Mouse (Mus musculus): ENCODE data around the gene Arpin. TPM values are rescaled to one million over a fixed set of nuclear protein-coding genes. Genes with fewer than 3 reads are reported as not detected.

The Arpin gene
- polyA plus RNA-seq, 1 experiment, result 1.5 TPM

GRCm38 (mm10) chr7:79878455-79879025, 56.6 kb downstream of the Arpin start:
- TF ChIP-seq GATA1 (IDR thresholded peaks at IDR 0.05; ENCODE audit: borderline replicate concordance, low read length), result no peak
- peaks cover 21% of the 10 kb centered on the region for H3K4me1 ChIP-seq
- no peak overlapping the region for H3K4me3 ChIP-seq (replicated peaks)
- H3K27me3 ChIP-seq (replicated peaks), result peaks cover 15% of the 10 kb centered on the region
- H3K36me3 ChIP-seq (replicated peaks; ENCODE audit: low read length), result peaks cover 57% of the 10 kb centered on the region
- no peaks in the 10 kb centered on the region for H3K9me3 ChIP-seq

Other genes with a start within 250 kb of the Arpin start
- gene Kif7, start 219.6 kb downstream of the Arpin start, polyA plus RNA-seq (2012; ENCODE audit: insufficient read depth, low replicate concordance), result 1.4 TPM in 1 of 2 replicates, not detected in the other
- 1.7 TPM in 1 of 2 replicates, not detected in the other for gene Plin1, start 202.5 kb downstream of the Arpin start, polyA plus RNA-seq (2012; ENCODE audit: insufficient read depth, low replicate concordance)
- 0.81 TPM in 1 of 2 replicates, not detected in the other for gene Pex11a, start 192.2 kb downstream of the Arpin start, polyA plus RNA-seq (2012; ENCODE audit: insufficient read depth, low replicate concordance)
- not detected in 2 replicates for gene Wdr93, start 192.2 kb downstream of the Arpin start, polyA plus RNA-seq (2012; ENCODE audit: insufficient read depth, low replicate concordance)
- gene Mesp1, start 141.6 kb downstream of the Arpin start, polyA plus RNA-seq (2012; ENCODE audit: insufficient read depth, low replicate concordance), result not detected in 2 replicates
- gene Mesp2, start 124.6 kb downstream of the Arpin start, polyA plus RNA-seq (2012; ENCODE audit: insufficient read depth, low replicate concordance), result not detected in 2 replicates
- 3.1 and 11.4 TPM in 2 replicates for gene Anpep, start 74.3 kb downstream of the Arpin start, polyA plus RNA-seq (2012; ENCODE audit: insufficient read depth, low replicate concordance)
- 5.0 and 7.9 TPM in 2 replicates for gene Ap3s2, start 14.7 kb downstream of the Arpin start, polyA plus RNA-seq (2012; ENCODE audit: insufficient read depth, low replicate concordance)
- 55.0 and 142 TPM in 2 replicates for gene Zfp710, start 89.5 kb upstream of the Arpin start, polyA plus RNA-seq (2012; ENCODE audit: insufficient read depth, low replicate concordance)
- gene Idh2, start 180.0 kb upstream of the Arpin start, polyA plus RNA-seq (2012; ENCODE audit: insufficient read depth, low replicate concordance), result 14.1 and 79.2 TPM in 2 replicates

Measured in megakaryocyte, embryonic 14.5 days (primary cell).